Mouse (Mus musculus) bone marrow macrophage, adult 2 months (primary cell): ENCODE results near the gene Pbx3.

Source experiments
- CTCF ChIP-seq: IDR thresholded peaks from 2 replicates; pipeline ENCODE4 v1.5.1; 2012; ENCODE audit warnings: low read depth, mild to moderate bottlenecking, low read length, moderate library complexity
- POLR2A ChIP-seq: IDR thresholded peaks from 2 replicates; pipeline ENCODE4 v1.6.1; 2012; ENCODE audit warnings: mild to moderate bottlenecking, low read depth, low read length, borderline replicate concordance

GRCm38 (mm10) chr2:34363678-34364077 lies 9.3 kb downstream of the Pbx3 start:
- TF ChIP-seq CTCF: no peak
- TF ChIP-seq POLR2A: no peak
